Mouse (Mus musculus) brain, embryonic 14.5 days (tissue): ENCODE results near the gene Ptbp3.

Experiments
- CTCF ChIP-seq: fragments of 200-500 bp; IDR thresholded peaks from 2 replicates; pipeline ENCODE4 v1.5.1; 2012; ENCODE audit warnings: inconsistent platforms, mild to moderate bottlenecking, moderate library complexity, borderline replicate concordance; ENCODE audit not compliant: insufficient read depth, insufficient read length; ENCODE audit errors: extremely low read depth
- POLR2A ChIP-seq: fragments of 200-500 bp; IDR thresholded peaks from 2 replicates; pipeline ENCODE4 v1.6.1; 2012; ENCODE audit warnings: mild to moderate bottlenecking, inconsistent platforms, borderline replicate concordance; ENCODE audit not compliant: poor library complexity, insufficient read depth, insufficient read length, severe bottlenecking; ENCODE audit errors: extremely low read depth

- TF ChIP-seq CTCF, result no peak
- no peak for TF ChIP-seq POLR2A
Observed at GRCm38 (mm10) chr4:59548011-59548559, 1.1 kb downstream of the Ptbp3 start.
